Mouse (Mus musculus) urinary bladder, adult 2 months (tissue): ENCODE measurements around the gene Pard3b. TPM values are rescaled to one million over a fixed set of nuclear protein-coding genes. Genes with fewer than 3 reads are reported as not detected.
A peak's percentile ranks its signal among the peaks of the same experiment; 100 is the strongest.

Experiments used
- DNase-seq: peaks from one replicate; pipeline ENCODE4 v3.0.0; 2022; ENCODE audit warnings: low spot score
- polyA plus RNA-seq: library from polyadenylated mRNA; depleted of rRNA; stranded (reverse); fragments of >200 nt; gene quantifications from 2 replicates; pipeline ENCODE4 v1.2.3, GENCODE M21; 2012; rRNA removed

Pard3b gene
- 10.2 and 14.9 TPM in 2 replicates for polyA plus RNA-seq

DNA sequence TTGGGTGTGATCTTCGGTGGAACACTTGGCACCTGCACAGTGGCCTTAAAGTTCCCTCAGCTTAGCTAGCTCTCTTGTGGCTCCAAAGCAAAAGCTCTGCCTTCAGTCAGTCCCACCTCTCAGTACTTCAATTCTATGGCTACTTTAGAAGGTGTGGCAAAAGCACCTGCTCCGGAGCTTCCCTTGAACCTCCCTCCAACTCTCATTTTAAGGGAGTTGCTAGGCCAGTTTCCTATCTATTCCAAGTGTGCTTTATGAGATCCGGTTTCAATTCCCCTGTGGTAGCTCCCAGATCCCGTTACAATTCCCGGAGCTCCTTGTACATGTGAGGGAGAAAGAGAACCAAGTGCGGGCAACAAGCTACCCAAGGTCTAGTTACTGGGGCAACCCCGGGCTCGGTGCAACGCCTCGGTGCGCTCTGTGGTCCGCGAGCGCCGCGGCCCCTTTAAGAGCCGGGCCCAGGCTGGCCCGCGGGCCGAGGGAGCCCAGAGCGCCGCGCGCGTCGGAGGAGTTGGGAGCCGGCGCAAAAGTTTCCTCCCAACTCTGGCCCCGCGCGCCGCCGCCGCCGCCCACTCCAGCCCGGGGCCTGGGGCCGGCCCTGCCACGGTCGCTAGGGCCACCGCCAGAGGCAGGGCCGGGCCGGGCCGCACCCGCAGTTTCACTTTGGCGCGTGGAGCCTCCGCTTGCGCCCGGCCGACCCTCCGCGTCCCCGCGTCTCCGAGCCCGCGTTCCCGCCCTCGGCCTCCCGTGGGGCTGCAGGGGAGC is at the start of gene Pard3b:
TSS of gene Pard3b (plus strand) at position 478 of the 765 bp plus-strand sequence.
- peak; percentile 64 for DNase-seq

DNA sequence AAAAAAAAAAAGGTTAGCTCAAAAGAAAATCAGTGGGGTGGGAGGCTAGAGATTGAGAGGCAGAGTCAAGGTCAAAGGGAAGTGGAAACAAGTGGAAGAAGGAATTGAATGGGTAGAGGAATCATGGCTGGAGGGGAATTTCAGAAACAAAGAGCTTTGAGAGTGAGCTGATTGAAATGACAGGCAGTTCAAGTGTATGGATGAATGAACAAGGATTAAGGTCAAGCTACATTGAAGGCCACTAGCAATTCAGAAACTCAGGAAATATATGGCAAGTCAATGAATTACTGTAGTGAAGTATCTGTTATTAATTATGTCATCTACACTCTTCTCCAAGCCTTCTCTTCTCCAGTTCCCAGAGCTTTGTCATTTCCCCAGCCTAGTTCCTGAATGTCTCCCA is 22.4 kb upstream of the Pard3b start:
- no peak for DNase-seq

DNA sequence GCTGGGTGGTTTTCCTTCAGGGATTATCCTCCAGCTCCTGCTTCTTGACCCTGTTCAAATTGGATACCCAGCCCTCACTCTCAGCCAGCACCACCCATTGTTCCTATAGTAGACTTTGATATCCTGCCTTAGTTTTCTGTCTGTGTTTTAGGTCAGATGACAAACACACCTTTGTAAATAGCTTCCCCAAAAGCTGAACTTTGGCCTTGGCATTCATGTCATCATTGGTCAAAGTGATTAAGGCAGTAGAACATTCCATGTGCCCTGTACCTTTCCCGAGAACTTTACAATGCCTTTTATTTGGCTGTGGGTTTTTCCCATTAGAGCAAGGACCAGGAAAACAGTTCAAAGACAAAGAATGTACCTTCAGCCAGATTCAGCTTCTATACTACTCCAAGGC is 18.0 kb upstream of the Pard3b start:
- no peak for DNase-seq

DNA sequence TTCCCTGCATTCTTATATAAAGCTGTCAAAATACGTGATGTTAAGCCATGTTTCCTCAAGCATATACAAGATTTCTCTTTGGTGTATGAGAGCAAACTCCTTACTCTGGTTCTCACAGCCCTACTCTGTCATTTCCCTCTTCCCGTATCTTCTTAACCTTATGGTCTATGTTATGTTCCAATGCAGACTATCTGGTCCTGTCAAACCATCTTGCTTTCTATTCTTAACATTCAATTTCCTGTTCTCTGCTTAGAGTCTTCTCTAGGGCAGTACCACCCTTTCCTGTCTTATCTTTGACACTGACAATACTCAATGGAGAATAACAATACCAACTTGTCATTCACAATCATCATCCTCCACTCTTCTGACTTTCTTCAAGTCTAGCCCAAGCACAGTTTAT is 8.8 kb upstream of the Pard3b start:
- no peak for DNase-seq

DNA sequence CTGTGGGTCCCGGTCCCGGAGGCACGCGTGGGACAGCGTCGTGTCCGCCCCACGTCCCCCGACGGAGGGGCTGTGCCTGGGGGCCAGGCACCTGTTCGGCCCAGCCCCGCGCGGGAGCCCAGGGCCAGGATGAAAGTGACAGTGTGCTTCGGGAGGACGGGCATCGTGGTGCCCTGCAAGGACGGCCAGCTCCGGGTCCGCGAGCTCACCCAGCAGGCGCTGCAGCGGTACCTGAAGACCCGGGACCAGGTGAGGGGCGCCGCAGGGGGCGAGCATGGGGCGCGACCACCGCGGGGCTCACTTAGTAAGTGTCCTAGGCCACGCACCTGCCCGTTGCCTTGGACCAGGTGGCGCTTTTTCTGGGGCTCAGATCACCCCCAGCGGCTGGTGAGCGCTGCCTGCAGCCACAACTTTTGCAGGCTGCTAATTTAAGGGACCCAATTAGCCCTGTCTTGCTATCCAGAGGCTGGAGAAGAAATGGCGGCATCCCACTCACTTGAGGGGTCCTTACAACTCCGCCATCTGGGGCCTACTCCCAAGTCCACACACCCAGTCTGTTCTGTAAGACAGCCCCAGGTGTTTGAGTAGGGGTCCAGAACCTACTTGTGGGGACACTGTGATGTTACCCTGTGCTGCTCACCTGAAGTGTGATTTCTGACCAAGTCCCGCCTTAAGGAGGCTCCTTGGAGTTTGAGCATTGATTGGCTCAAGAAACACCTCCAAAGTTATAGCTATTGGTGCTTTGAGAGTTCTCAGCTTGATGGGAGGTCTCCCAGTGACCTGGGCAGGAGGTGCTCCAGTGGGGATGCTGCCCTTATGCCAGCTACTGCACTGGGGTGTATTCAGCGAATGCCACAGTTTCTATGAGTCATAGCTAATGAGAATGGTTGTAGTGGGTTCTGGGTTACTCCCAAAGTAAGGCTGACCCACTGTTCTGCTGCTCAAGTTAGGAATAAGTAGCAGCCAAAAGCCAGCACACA is 780 bp downstream of the Pard3b start:
- no peak for DNase-seq

DNA sequence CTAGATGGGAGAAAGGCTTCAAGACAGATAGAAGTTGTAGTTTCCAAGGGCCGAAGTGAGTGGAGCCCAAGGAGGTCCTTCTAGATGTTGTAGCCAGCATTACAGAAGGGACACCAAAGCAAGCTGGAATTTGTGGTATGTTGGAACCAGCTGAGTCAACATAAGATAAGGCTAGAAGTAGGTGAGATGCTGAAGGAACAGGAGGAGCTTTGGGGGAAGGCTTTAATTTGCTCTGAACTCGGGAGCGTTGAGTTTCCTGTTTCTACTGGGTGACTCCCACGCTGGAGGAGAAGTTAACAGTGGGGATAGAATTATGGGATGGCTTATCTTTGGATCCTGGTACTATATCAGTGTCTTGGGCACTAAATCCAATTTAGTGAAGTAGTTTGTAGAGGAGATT is 3.3 kb downstream of the Pard3b start:
- no peak for DNase-seq

DNA sequence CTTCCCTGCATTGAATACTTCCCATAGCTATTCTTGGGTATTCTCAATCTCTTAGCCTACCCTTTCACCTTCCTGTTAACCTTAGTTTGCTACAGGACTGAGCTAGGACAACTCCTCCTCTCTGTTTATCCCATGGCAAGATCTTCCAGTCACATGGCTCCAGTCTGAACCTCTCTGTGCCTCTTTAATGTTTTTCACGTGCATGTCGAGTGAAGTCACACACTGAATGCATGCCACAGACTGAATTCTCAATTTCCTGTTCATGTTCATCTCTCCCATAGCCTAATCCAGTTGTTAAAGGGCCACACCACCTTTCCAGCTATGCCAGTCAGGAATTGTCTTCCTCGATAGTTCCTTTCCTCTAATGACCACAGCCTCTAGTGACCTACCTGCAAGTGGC is 6.4 kb downstream of the Pard3b start:
- DNase-seq, result no peak

DNA sequence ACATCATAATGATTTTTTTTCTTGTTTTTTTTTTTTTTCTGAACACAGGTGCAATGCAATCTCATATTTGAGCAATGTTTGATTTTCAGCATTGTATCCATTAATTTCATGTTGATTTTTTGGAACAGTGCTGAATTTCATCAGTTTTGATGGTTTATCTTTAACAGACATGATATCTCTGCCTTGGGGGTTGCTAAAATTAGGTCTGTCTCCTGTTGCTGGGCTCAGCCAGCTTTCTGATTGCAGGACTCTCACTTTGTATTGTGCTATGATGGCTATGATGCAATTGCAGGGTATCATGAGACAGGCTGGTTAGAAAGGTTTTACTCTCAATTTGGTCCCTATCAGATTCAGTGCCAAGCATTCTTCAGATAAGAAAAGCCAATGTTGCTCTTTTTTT is 11.3 kb downstream of the Pard3b start:
- DNase-seq, result no peak

DNA sequence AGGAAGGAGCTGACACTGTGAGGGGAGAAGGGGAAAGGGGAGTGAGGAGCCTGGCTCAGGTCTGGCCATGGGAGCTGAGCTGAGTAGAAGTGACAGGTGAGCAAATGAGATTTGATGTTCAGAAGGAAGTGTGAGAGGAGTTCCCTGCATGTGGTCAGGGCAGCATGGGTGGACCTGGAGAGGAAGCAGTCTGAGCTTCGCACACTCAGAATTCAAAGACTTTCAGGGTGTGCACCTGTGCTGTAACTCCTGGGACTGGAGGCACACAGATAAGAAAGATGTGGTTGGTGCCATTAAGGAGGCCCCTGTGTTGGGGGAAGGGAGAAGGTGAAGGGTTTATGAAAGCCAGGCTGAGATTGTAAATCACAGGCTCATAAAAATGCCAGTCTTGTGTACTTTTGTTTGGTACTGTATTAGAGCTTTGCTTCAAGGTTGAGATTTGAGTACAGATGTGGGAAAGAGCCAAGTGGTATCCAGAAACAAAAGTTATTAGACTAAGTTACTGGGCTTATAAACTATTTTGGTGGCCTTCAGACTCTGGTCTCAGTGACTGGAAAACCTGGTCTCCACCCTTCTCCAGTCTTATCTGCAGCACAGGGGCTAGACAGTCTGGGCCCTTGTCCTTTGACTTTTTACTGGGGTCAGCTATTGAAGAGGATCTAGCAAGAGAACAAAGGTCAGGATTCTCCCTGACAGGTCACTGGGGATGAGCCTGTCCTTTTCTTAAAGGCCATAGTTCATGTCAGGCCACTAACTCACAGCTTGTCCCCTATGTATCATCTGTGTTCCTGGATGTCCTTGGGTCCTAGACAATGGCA is 13.0 kb downstream of the Pard3b start:
- DNase-seq, result no peak

DNA sequence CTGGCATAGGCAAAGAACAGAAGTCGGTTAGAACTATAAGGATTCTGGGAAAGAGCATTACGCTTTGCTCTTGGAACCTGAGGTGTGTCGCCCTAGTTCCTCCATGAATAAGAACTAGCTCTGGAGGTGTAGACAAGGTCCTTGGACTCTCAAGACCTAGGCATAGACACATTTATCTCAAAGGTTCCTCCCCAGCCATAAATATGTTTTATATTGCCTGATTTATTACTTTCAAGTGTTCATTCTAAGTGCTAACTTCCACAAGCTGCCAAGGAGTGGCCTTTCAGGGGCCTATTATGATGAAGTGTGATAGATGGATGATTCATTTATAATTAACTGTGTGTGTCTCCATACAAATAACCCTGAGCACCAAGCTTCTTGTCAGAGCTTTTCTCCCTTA is 19.1 kb downstream of the Pard3b start:
- DNase-seq, result no peak

DNA sequence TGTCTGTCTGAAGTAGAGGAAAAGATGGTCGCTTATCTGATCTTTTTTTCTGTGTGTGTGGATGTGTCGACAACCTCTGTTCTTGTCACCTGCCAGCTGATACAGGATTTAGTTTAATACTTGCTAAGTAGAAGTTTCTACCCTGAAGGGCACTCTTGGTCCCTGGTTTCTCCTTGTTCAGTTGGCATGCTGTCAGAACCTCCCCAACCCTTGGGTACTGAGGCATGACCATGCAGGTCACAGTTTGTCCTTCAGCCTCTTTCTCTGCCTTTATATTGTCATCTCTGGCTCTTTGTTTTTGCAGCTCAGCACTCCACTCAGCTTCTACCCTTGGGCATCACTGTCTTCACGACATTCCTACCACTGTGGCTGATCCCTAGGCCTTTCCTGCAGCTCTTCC is 21.3 kb downstream of the Pard3b start:
- DNase-seq, result no peak

DNA sequence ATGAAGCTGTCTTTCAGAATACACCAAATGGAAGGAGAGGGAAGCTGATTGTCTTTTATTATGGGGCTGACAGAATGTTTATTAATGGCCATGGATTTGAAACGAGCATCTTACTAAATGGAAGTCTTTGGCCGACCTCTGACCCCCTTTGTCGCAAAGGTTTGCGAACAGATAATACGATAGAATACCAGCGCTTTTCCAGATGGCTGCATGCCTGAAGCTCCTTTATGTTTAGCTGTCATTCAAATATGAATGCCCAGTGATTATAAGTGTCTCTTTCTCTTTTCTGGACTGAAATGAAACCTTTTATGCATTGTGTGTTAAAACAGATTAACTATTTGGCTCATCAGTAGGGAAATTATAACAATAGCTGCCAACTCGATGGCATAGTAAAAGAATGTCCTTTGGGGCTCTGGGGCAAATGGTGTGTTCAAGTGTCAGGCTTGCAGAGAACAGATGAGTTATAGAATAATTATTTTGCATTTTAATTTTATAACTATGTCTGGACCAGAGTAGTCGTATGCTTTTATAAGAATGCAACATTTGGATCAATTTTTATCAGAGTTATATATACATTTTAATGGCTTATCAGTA is 46.7 kb downstream of the Pard3b start:
- no peak for DNase-seq

DNA sequence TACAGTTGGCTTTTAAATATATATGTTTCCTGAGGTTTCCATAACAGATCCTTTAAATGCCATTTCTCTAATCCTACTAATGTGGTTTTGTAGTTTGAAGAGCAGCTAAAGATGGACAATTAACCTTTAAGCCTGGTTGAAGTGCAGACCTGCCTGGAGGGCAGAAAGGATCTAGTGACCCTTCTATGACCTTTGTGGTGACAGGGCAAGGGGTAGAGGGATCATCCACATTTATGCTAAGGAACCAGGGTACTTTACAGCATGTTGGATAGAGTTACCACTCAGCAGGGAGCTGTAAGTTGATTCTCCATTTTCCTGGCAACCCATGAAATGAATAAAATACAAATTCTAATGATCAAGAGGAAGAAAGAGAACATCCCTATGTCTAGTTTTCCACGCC is 47.3 kb downstream of the Pard3b start:
- DNase-seq, result no peak

DNA sequence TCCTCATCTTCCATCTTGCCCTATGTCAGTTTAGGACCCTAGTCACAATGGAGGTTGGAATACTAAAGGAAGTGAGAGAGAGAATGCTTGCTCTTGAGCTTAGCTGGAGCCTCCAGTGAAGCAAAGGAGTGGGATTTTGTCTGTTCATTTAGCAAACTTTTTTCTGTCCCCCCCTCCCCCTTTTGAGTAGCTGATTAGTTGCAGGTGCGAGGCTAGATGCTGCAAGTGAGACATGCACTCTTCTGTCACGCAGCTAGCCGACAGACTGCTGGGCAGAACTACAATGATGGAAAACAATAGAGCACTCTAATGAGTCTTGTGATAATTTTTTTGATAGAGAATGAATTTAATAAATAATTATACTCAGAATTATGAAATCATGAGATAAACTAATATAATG is 49.7 kb downstream of the Pard3b start:
- no peak for DNase-seq

DNA sequence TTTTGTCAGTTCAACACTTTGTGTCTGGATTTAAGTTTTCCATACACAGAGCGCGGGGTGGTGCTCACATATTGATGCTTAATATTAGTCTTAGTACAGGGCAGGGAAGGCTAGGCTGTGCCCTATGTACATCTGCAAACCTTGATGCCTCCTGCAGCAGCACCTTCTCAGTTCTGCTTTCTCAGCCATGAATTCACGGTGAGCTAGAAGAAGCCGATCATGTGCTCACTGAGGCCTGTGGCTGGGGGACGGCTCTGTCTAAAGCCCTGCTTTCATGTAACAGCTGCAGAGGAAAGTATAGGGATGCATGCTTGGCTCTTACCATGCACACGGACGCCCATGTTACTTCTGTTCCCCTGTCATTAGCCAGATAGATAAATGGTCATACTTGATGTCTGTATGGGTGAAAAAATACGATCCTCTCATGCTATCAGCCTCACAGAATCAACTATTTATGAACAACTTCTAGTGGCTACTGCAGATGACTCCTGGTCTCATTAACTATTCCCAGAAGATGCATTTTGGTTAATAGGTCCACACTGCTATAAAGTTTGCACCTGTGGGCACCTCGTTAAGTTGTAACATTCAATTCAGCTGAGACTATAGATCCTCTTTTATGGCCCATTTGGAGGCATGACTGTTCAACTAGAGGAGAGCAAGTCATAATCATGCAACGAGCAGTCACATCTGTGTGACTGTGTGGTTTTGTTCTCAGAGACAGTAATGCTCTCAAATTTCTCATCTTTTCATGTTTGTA is 60.0 kb downstream of the Pard3b start:
- DNase-seq, result no peak

DNA sequence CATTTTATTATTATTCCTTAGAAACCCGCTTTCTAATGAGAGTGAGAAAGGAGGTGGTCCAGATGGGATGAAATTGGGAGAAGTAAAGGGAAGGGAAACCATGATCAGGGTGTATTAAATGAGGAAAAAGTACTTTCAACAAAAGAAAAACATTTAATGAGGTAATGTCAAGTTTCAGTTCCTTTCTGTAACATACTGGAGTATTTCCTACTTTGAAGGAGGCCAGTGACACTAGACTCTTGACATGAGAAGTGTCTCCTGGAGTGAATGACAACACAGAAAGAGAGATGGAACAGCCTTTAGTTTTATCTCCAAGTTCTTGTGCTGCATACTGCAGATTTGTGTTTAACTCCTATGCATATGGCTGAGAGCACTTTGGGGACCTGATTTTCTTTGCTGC is 71.2 kb downstream of the Pard3b start:
- DNase-seq, result no peak

DNA sequence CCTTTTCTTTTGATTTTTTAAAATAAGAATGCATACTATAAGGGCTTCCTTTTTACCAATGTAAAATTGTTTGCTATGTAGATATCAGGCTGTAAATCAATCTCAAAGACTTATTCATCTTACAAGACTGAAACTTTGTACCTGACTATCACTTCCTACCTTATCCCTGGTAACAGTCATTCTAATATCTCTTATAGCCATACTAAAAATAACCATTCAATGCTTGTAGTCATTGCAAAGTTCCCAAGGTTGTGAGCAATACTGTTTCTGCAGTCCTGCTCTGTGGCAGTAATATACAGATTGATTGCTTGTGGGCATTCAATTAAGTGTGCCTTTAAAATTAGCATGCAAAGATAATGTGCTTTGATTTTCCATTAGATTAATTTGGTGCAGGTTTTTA is 72.9 kb downstream of the Pard3b start:
- no peak for DNase-seq

DNA sequence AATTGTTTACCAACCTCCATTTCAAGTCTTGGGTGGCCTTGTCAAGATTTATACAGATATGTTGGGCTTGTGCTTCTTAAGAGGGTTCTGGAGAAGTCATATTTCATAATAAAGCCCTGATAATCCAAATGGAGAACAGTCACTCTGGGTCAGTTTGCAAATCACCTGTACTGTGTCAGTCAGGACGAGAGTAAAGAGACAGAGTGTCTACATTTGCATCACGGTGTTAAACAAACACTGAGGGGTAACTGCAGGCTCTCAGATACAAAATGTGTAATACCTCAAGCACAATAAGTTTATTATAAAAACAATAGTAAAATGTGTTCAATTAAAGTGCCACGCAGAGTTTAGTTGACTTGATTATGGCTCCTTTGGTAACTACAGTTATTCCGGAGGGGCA is 91.0 kb downstream of the Pard3b start:
- no peak for DNase-seq

DNA sequence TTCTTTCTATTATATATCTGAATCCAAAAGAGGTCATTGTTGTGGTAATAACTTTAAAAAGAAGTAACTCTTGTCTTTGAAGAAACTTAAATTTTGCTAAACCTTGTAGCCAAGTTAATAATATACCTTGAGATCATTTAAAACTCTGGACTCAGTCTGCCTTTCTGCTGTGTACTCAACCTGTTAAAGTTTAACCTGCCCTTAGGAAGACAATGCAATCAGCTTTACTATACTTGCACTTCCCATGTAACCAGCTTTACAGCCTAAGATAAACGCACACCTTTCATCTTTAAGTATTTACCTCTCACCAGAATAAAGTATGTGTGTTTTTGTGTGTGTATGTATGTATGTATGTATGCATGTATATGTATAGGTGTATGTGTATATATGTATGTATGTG is 97.9 kb downstream of the Pard3b start:
- DNase-seq, result no peak

DNA sequence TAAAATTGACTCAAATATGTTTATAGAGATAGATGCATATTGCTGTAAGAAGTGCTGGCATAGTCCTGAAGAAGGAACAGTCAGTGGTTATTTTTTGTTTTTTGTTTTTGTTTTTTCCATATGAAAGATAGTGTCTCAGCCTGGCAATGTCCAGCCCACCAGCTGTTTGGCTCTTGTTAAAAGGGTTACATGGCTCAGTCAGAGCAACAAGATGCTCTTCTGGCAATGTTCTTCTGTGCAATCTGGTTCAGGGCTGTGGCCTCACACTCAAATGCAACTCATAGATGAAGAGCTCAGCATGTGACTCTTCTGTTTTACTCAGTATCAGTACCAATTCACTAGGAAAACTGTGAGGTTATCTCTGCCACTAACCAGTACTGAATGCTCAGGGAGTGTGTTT is 104.2 kb downstream of the Pard3b start:
- DNase-seq, result no peak

DNA sequence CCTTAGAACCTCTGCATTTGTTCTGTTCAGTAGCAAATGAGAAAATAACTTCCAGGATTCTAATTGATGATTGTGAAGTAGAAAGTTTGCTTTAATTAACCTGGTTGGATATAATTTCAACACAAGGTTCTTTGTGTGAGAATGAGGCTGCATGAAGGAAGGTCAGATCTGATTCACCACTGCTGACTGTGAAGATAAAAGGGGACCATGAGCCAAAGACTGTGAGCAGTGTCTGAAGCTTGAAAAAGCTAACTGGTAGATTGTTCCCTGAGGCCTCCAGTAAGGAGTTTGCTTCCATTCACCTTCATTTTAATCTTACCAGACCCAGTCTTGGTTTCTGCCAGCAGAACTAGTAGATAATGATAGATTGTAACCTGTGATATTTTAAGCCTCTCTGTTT is 108.9 kb downstream of the Pard3b start:
- no peak for DNase-seq
